Mouse (Mus musculus): Measurements from ENCODE around the gene Fam50a.

GRCm38 (mm10) chrX:74296538-74297448, 16.0 kb upstream of the Fam50a start, which contains the start of gene Atp6ap1:
- no peak for TF ChIP-seq CTCF (IDR thresholded peaks at IDR 0.05; ENCODE audit: borderline replicate concordance, insufficient read depth, low read length)
- peak; percentile 93 for TF ChIP-seq POLR2A (IDR thresholded peaks at IDR 0.05; ENCODE audit: low read depth, low read length)

Data from embryonic fibroblast, embryonic 13.5 days (primary cell).